Mouse (Mus musculus): ENCODE measurements around the gene Ccnl1. TPM values are rescaled to one million over a fixed set of nuclear protein-coding genes. Genes with fewer than 3 reads are reported as not detected.

Ccnl1 gene
- total and polyA plus RNA-seq, 3 experiments: 20.1 to 56.5 TPM; not detected in 1

GRCm38 (mm10) chr3:65929304-65929783 is 28.7 kb downstream of the Ccnl1 start (continued):
- 0 out of 2 replicates have a peak, but pooled peaks have one; percentile 48 for TF ChIP-seq NELFE (IDR thresholded peaks at IDR 0.05; ENCODE audit: low read depth, low read length)
- TF ChIP-seq TBP (IDR thresholded peaks at IDR 0.05; ENCODE audit: low read depth, low read length): 0 out of 2 replicates have a peak, but pooled peaks have one; percentile 21
- peak; percentile 88 to 94 (median 90) for TF ChIP-seq CTCF (IDR thresholded peaks at IDR 0.05 in 2 of 3, conservative IDR thresholded peaks at IDR 0.05 in 1 of 3; ENCODE audit: control insufficient read depth in 1 of 3, insufficient read depth in 1 of 3, low read depth in 2 of 3, low read length in 3 of 3, poor library complexity in 1 of 3, severe bottlenecking in 1 of 3)
- no peak for TF ChIP-seq ETS1 (IDR thresholded peaks at IDR 0.05; ENCODE audit: low read depth, low read length)
- TF ChIP-seq EP300 (IDR thresholded peaks at IDR 0.05; ENCODE audit: low read depth in 1 of 2, low read length in 2 of 2): peak; percentile 16 to 29; a peak in 2 of 4 replicates
- TF ChIP-seq ZNF384 (IDR thresholded peaks at IDR 0.05; ENCODE audit: low read depth, low read length): no peak
- peak; percentile 50 for TF ChIP-seq ZC3H11A (IDR thresholded peaks at IDR 0.05; ENCODE audit: low read depth, low read length)

DNA sequence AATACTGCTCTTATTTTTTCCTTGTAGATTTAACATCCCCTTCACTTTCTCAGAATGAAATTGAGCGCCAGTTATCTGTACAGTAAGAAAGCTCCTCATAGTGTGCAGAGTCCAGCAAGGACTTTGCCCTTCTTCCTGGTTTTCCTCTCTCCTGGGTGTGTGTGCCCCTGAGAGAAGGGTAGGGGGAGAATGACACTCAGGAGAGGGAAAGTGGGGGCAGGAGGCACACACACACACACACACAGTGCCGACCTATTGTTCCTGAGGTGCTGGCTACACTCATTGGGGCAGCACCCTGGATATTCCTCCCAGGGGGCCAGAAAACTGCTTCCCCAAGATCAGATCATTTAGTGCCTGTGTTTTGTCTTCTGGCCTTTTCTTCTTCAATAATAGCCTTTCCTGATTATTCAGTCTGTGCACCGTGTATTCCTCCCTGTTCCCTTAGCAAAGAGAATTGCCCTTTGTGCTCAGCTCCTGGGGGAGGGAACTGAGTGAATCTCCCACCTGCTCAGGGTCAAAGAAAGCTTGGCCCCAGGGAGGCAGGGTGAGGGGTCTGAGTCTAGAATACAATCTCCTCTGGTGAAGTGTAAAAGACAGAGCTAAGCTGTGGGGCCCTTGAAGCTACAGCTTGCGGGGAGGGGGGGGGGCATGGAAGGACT is 29.3 kb downstream of the Ccnl1 start:
- Histone ChIP-seq H3K27ac (ENCODE audit: control insufficient read depth, low read depth, low read length) (no peak overlapping the region), H3K9ac (ENCODE audit: control insufficient read depth, low read depth, low read length, poor library complexity, severe bottlenecking) (no peak overlapping the region), H3K36me3 (ENCODE audit: control insufficient read depth in 1 of 2, insufficient read depth in 2 of 2, low read length in 2 of 2) (peaks cover 0 to 6% of the 10 kb centered on the region in 2 experiments; a peak in 2 of 4 replicates), H3K79me2 (ENCODE audit: control insufficient read depth, insufficient read depth, low read length, poor library complexity) (no peaks in the 10 kb centered on the region), H3K4me1 (ENCODE audit: control insufficient read depth in 1 of 2, insufficient read depth in 2 of 2, low read length in 2 of 2) (peaks cover 6 to 19% of the 10 kb centered on the region in 2 experiments), H3K9me3 (replicated peaks; ENCODE audit: insufficient read depth, low read length) (no peaks in the 10 kb centered on the region), H3K27me3 (ENCODE audit: control insufficient read depth in 1 of 2, insufficient read depth in 2 of 2, low read length in 2 of 2) (no peaks in the 10 kb centered on the region), H3K4me3 (ENCODE audit: control insufficient read depth in 1 of 2, insufficient read depth in 1 of 2, low read depth in 2 of 2, low read length in 2 of 2) (no peak overlapping the region)
- TF ChIP-seq HCFC1 (IDR thresholded peaks at IDR 0.05; ENCODE audit: low read depth, low read length) (no peak), UBTF (IDR thresholded peaks at IDR 0.05; ENCODE audit: borderline replicate concordance, insufficient read depth, low read depth, low read length) (no peak), NELFE (IDR thresholded peaks at IDR 0.05; ENCODE audit: low read depth, low read length) (no peak), ZC3H11A (IDR thresholded peaks at IDR 0.05; ENCODE audit: low read depth, low read length) (no peak), USF2 (IDR thresholded peaks at IDR 0.05; ENCODE audit: borderline replicate concordance in 1 of 2, insufficient read depth in 1 of 2, low read depth in 1 of 2, low read length in 2 of 2) (no peak), MEF2A (IDR thresholded peaks at IDR 0.05; ENCODE audit: extremely low read depth, insufficient replicate concordance, low read depth, low read length, poor library complexity, severe bottlenecking) (no peak), SIN3A (IDR thresholded peaks at IDR 0.05; ENCODE audit: low read length) (no peak), ZMIZ1 (IDR thresholded peaks at IDR 0.05; ENCODE audit: low read depth, low read length) (no peak), ETS1 (IDR thresholded peaks at IDR 0.05; ENCODE audit: low read depth, low read length) (no peak), SMC3 (IDR thresholded peaks at IDR 0.05; ENCODE audit: low read depth, low read length) (no peak), EP300 (IDR thresholded peaks at IDR 0.05; ENCODE audit: low read depth in 1 of 2, low read length in 2 of 2) (no peak), JUND (IDR thresholded peaks at IDR 0.05; ENCODE audit: low read depth, low read length) (no peak)
- DNase-seq (ENCODE audit: low read depth, low spot score): no peak
